Mouse (Mus musculus): ENCODE results near the gene Baz2b. TPM values are rescaled to one million over a fixed set of nuclear protein-coding genes. Genes with fewer than 3 reads are reported as not detected.

Gene Baz2b
- total and polyA plus RNA-seq, 3 experiments: 5.7 to 11.4 TPM; not detected in 1

GRCm38 (mm10) chr2:59862618-59863017 is 347.0 kb downstream of the Baz2b start:
- no peaks in the 10 kb centered on the region for H3K4me1 ChIP-seq (ENCODE audit: control insufficient read depth in 1 of 2, insufficient read depth in 2 of 2, low read length in 2 of 2)
- H3K36me3 ChIP-seq (ENCODE audit: control insufficient read depth in 1 of 2, insufficient read depth in 2 of 2, low read length in 2 of 2): no peaks in the 10 kb centered on the region
- TF ChIP-seq ZC3H11A (IDR thresholded peaks at IDR 0.05; ENCODE audit: low read depth, low read length) (no peak), USF1 (IDR thresholded peaks at IDR 0.05; ENCODE audit: low read depth, low read length) (no peak), TAL1 (IDR thresholded peaks at IDR 0.05; ENCODE audit: low read length) (no peak), MEF2A (IDR thresholded peaks at IDR 0.05; ENCODE audit: extremely low read depth, insufficient replicate concordance, low read depth, low read length, poor library complexity, severe bottlenecking) (no peak), RCOR1 (IDR thresholded peaks at IDR 0.05; ENCODE audit: low read depth, low read length) (no peak), TBP (IDR thresholded peaks at IDR 0.05; ENCODE audit: low read depth, low read length) (no peak), BHLHE40 (IDR thresholded peaks at IDR 0.05; ENCODE audit: borderline replicate concordance, low read depth, low read length) (no peak), MAX (IDR thresholded peaks at IDR 0.05; ENCODE audit: low read length) (no peak), POLR2A (IDR thresholded peaks at IDR 0.05; ENCODE audit: control insufficient read depth in 1 of 2, insufficient read depth in 1 of 2, low read depth in 1 of 2, low read length in 2 of 2, poor library complexity in 1 of 2) (no peak), GATA1 (IDR thresholded peaks at IDR 0.05; ENCODE audit: low read depth, low read length) (no peak), CHD2 (IDR thresholded peaks at IDR 0.05; ENCODE audit: low read length) (no peak), SIN3A (IDR thresholded peaks at IDR 0.05; ENCODE audit: low read length) (no peak), UBTF (IDR thresholded peaks at IDR 0.05; ENCODE audit: borderline replicate concordance, insufficient read depth, low read depth, low read length) (no peak), EP300 (IDR thresholded peaks at IDR 0.05; ENCODE audit: low read depth in 1 of 2, low read length in 2 of 2) (no peak)
- H3K27ac ChIP-seq (ENCODE audit: control insufficient read depth, low read depth, low read length): no peak overlapping the region
- no peak overlapping the region for H3K9ac ChIP-seq (ENCODE audit: control insufficient read depth, low read depth, low read length, poor library complexity, severe bottlenecking)
- no peaks in the 10 kb centered on the region for H3K9me3 ChIP-seq (replicated peaks; ENCODE audit: insufficient read depth, low read length)
- no peak for DNase-seq (ENCODE audit: low read depth, low spot score)
- no peaks in the 10 kb centered on the region for H3K79me2 ChIP-seq (ENCODE audit: control insufficient read depth, insufficient read depth, low read length, poor library complexity)
- H3K27me3 ChIP-seq (ENCODE audit: control insufficient read depth in 1 of 2, insufficient read depth in 2 of 2, low read length in 2 of 2): no peaks in the 10 kb centered on the region
- no peak overlapping the region for H3K4me3 ChIP-seq (ENCODE audit: control insufficient read depth in 1 of 2, insufficient read depth in 1 of 2, low read depth in 2 of 2, low read length in 2 of 2)

- no peaks in the 10 kb centered on the region for H3K79me2 ChIP-seq (ENCODE audit: control insufficient read depth, insufficient read depth, low read length, poor library complexity)
- H3K9me3 ChIP-seq (replicated peaks; ENCODE audit: insufficient read depth, low read length): no peaks in the 10 kb centered on the region
- 0 out of 4 replicates have a peak, but pooled peaks cover 0 to 3% of the 10 kb centered on the region in 2 experiments for H3K4me1 ChIP-seq (ENCODE audit: control insufficient read depth in 1 of 2, insufficient read depth in 2 of 2, low read length in 2 of 2)
- H3K4me3 ChIP-seq (ENCODE audit: control insufficient read depth in 1 of 2, insufficient read depth in 1 of 2, low read depth in 2 of 2, low read length in 2 of 2): no peak overlapping the region
- H3K27me3 ChIP-seq (ENCODE audit: control insufficient read depth in 1 of 2, insufficient read depth in 2 of 2, low read length in 2 of 2): no peaks in the 10 kb centered on the region
- no peak overlapping the region for H3K9ac ChIP-seq (ENCODE audit: control insufficient read depth, low read depth, low read length, poor library complexity, severe bottlenecking)
- no peaks in the 10 kb centered on the region for H3K36me3 ChIP-seq (ENCODE audit: control insufficient read depth in 1 of 2, insufficient read depth in 2 of 2, low read length in 2 of 2)
- no peak for DNase-seq (ENCODE audit: low read depth, low spot score)
- no peak overlapping the region for H3K27ac ChIP-seq (ENCODE audit: control insufficient read depth, low read depth, low read length)
- no peak for TF ChIP-seq MAZ (IDR thresholded peaks at IDR 0.05; ENCODE audit: low read depth, low read length)
- TF ChIP-seq RCOR1 (IDR thresholded peaks at IDR 0.05; ENCODE audit: low read depth, low read length): no peak
- no peak for TF ChIP-seq CHD1 (IDR thresholded peaks at IDR 0.05; ENCODE audit: low read depth, low read length)
- TF ChIP-seq CHD2 (IDR thresholded peaks at IDR 0.05; ENCODE audit: low read length): no peak
- TF ChIP-seq POLR2A (IDR thresholded peaks at IDR 0.05; ENCODE audit: control insufficient read depth in 1 of 2, insufficient read depth in 1 of 2, low read depth in 1 of 2, low read length in 2 of 2, poor library complexity in 1 of 2): no peak
- TF ChIP-seq NELFE (IDR thresholded peaks at IDR 0.05; ENCODE audit: low read depth, low read length): no peak
- TF ChIP-seq POLR2AphosphoS5 (IDR thresholded peaks at IDR 0.05; ENCODE audit: borderline replicate concordance, low read depth, low read length): no peak
- TF ChIP-seq MAFK (IDR thresholded peaks at IDR 0.05; ENCODE audit: borderline replicate concordance, low read depth, low read length): no peak
- TF ChIP-seq TBP (IDR thresholded peaks at IDR 0.05; ENCODE audit: low read depth, low read length): no peak
- TF ChIP-seq GATA1 (IDR thresholded peaks at IDR 0.05; ENCODE audit: low read depth, low read length): no peak
These were observed 355.3 kb downstream of the Baz2b start for GRCm38 (mm10) chr2:59854363-59854762.
